Mouse (Mus musculus) embryonic stem cell, embryonic (primary cell): ENCODE data around the gene Mtfr1l.

Experiments used
- CTCF ChIA-PET, 4 experiments: fragments of 300-600 bp in 2 of 4; fragments of 350-600 bp in 2 of 4; sonication (Branson Sonifier 250); formaldehyde crosslinking; loops; one replicate each; lab custom pipeline; 2022; ENCODE audit warnings: inconsistent platforms in 2 of 4; lab: Charles Lee
- POLR2A ChIA-PET, 4 experiments: fragments of 300-600 bp in 2 of 4; fragments of 350-600 bp in 2 of 4; sonication (Branson Sonifier 250); formaldehyde crosslinking; loops; one replicate each; lab custom pipeline; 2022; ENCODE audit warnings: antibody characterized with exemption in 4 of 4, inconsistent platforms in 1 of 4; lab: Charles Lee

The Mtfr1l gene

GRCm38 (mm10) chr4:134564093-134564492 is 28.9 kb upstream of the Mtfr1l start:
- ChIA-PET POLR2A (interaction anchor here in 3 of 4 experiments (0.6 to 1.7 kb wide), 4 partner anchors 13 to 140 kb away, joined by 3 to 4 read pairs (median 3); partner anchors contain the start of gene Man1c1 (in 1 of the 3)), CTCF (interaction anchor here (0.5 to 1.3 kb wide), 11 partner anchors 8 to 435 kb away, joined by 3 to 8 read pairs (median 4); no protein-coding TSS in a partner anchor)

GRCm38 (mm10) chr4:134563624-134564023 is 28.4 kb upstream of the Mtfr1l start:
- POLR2A ChIA-PET: interaction anchor here in 2 of 4 experiments (0.6 to 1.7 kb wide), 3 partner anchors 23 to 141 kb away, joined by 3 to 4 read pairs (median 3); partner anchors contain the start of gene Man1c1 (in 1 of the 2)
- CTCF ChIA-PET: interaction anchor here in 3 of 4 experiments (0.6 to 1.3 kb wide), 4 partner anchors 8 to 143 kb away, joined by 3 to 8 read pairs (median 4); no protein-coding TSS in a partner anchor

- CTCF ChIA-PET: no interaction called here
- POLR2A ChIA-PET: no interaction called here
Measured at GRCm38 (mm10) chr4:134562014-134562413, 26.8 kb upstream of the Mtfr1l start.

GRCm38 (mm10) chr4:134560699-134561098 is 25.5 kb upstream of the Mtfr1l start:
- ChIA-PET POLR2A (interaction anchor here in 2 of 4 experiments (0.7 to 1.8 kb wide), 3 partner anchors 9 to 53 kb away, joined by 3 to 5 read pairs (median 3); partner anchors contain the start of gene Selenon (in 1 of the 2)), CTCF (interaction anchor here in 2 of 4 experiments (0.6 to 2.0 kb wide), 4 partner anchors 18 to 911 kb away, joined by 3 to 8 read pairs (median 5); partner anchors contain the start of gene Zdhhc18 (in 1 of the 2))

GRCm38 (mm10) chr4:134559154-134559553 is 24.0 kb upstream of the Mtfr1l start:
- CTCF ChIA-PET: interaction anchor here (0.6 to 2.0 kb wide), 14 partner anchors 9 to 420 kb away, joined by 3 to 9 read pairs (median 5); partner anchors contain the start of genes Mtfr1l (in 1 of the 4) and Pafah2 (in 1 of the 4)
- POLR2A ChIA-PET: interaction anchor here in 2 of 4 experiments (0.5 to 3.4 kb wide), 6 partner anchors 10 to 456 kb away, joined by 3 to 10 read pairs (median 4); no protein-coding TSS in a partner anchor

- CTCF ChIA-PET: interaction anchor here (0.5 to 2.1 kb wide), 24 partner anchors 8 to 1844 kb away, joined by 3 to 13 read pairs (median 4); partner anchors contain the start of genes Mtfr1l (in 1 of the 4) and Pafah2 (in 1 of the 4)
- POLR2A ChIA-PET: interaction anchor here in 3 of 4 experiments (0.5 to 3.4 kb wide), 8 partner anchors 9 to 455 kb away, joined by 3 to 10 read pairs (median 4); no protein-coding TSS in a partner anchor
Measured at GRCm38 (mm10) chr4:134558570-134559113, 23.5 kb upstream of the Mtfr1l start.

- ChIA-PET CTCF (interaction anchor here (0.5 to 2.1 kb wide), 26 partner anchors 9 to 1844 kb away, joined by 3 to 9 read pairs (median 4); partner anchors contain the start of genes Mtfr1l (in 1 of the 4) and Pafah2 (in 1 of the 4)), POLR2A (interaction anchor here in 3 of 4 experiments (0.7 to 3.4 kb wide), 4 partner anchors 10 to 156 kb away, joined by 3 to 10 read pairs (median 6); no protein-coding TSS in a partner anchor)
Measured at GRCm38 (mm10) chr4:134557626-134558249, 22.6 kb upstream of the Mtfr1l start.

- CTCF ChIA-PET: interaction anchor here (0.5 to 1.9 kb wide), 56 partner anchors 8 to 1341 kb away, joined by 3 to 20 read pairs (median 4); partner anchors contain the start of genes Man1c1 (in 1 of the 4) and Pafah2 (in 1 of the 4)
- POLR2A ChIA-PET: interaction anchor here in 3 of 4 experiments (0.5 to 3.4 kb wide), 9 partner anchors 13 to 865 kb away, joined by 3 to 23 read pairs (median 7); no protein-coding TSS in a partner anchor
Measured at GRCm38 (mm10) chr4:134555956-134556580, 20.9 kb upstream of the Mtfr1l start.

- ChIA-PET POLR2A (interaction anchor here in 1 of 4 experiments (1.1 to 3.2 kb wide), 2 partner anchors 11 to 161 kb away, joined by 4 to 23 read pairs; no protein-coding TSS in a partner anchor), CTCF (interaction anchor here in 3 of 4 experiments (0.6 to 0.7 kb wide), 5 partner anchors 9 to 875 kb away, joined by 3 to 9 read pairs (median 3); no protein-coding TSS in a partner anchor)
Measured at GRCm38 (mm10) chr4:134553631-134554030, 18.4 kb upstream of the Mtfr1l start.

GRCm38 (mm10) chr4:134551494-134552316 is 16.5 kb upstream of the Mtfr1l start, which contains the start of gene Selenon:
Gene Selenon, minus strand, starts transcription at chr4:134552166.
- CTCF ChIA-PET: interaction anchor here (0.6 to 1.7 kb wide), 13 partner anchors 9 to 433 kb away, joined by 3 to 10 read pairs (median 4); no protein-coding TSS in a partner anchor
- POLR2A ChIA-PET: interaction anchor here in 2 of 4 experiments (0.6 to 2.0 kb wide), 7 partner anchors 8 to 366 kb away, joined by 3 to 7 read pairs (median 3); no protein-coding TSS in a partner anchor

GRCm38 (mm10) chr4:134549899-134550298 is 14.7 kb upstream of the Mtfr1l start:
- CTCF ChIA-PET: interaction anchor here (0.6 to 1.4 kb wide), 10 partner anchors 9 to 334 kb away, joined by 3 to 9 read pairs (median 3); partner anchors contain the start of gene Mtfr1l (in 1 of the 4)
- POLR2A ChIA-PET: interaction anchor here in 1 of 4 experiments (2.0 to 2.3 kb wide), 2 partner anchors 9 to 16 kb away, joined by 6 to 7 read pairs; no protein-coding TSS in a partner anchor

GRCm38 (mm10) chr4:134548169-134548938 is 13.2 kb upstream of the Mtfr1l start:
- ChIA-PET POLR2A (interaction anchor here in 2 of 4 experiments (0.5 to 2.3 kb wide), 4 partner anchors 9 to 235 kb away, joined by 3 to 6 read pairs (median 4); no protein-coding TSS in a partner anchor), CTCF (interaction anchor here in 3 of 4 experiments (0.5 to 1.4 kb wide), 6 partner anchors 8 to 1132 kb away, joined by 3 read pairs; partner anchors contain the start of gene Pafah2 (in 1 of the 3))

- ChIA-PET POLR2A (interaction anchor here in 3 of 4 experiments (0.6 to 1.9 kb wide), 4 partner anchors 12 to 189 kb away, joined by 3 to 5 read pairs (median 4); partner anchors contain the start of gene Mtfr1l (in 1 of the 3)), CTCF (interaction anchor here (0.5 to 2.7 kb wide), 10 partner anchors 8 to 1071 kb away, joined by 3 to 8 read pairs (median 3); no protein-coding TSS in a partner anchor)
Measured at GRCm38 (mm10) chr4:134546814-134547705, 11.9 kb upstream of the Mtfr1l start.

GRCm38 (mm10) chr4:134543261-134543660 is 8.1 kb upstream of the Mtfr1l start:
- POLR2A ChIA-PET: interaction anchor here (0.5 to 4.3 kb wide), 20 partner anchors 8 to 273 kb away, joined by 3 to 23 read pairs (median 4); partner anchors contain the start of genes Mtfr1l (in 2 of the 4) and Man1c1 (in 1 of the 4)
- CTCF ChIA-PET: interaction anchor here (0.5 to 6.8 kb wide), 113 partner anchors 8 to 524 kb away, joined by 3 to 93 read pairs (median 4); partner anchors contain the start of genes Selenon (in 3 of the 4), Mtfr1l (in 2 of the 4), Cep85 (in 1 of the 4) and Man1c1 (in 1 of the 4)
